Mouse (Mus musculus) urinary bladder, postnatal 14 days (tissue): Measurements from ENCODE around the gene Gpnmb.

Source experiments
- DNase-seq: peaks from one replicate; pipeline ENCODE4 v3.0.0; 2021; ENCODE audit warnings: low spot score

Gene Gpnmb

DNA sequence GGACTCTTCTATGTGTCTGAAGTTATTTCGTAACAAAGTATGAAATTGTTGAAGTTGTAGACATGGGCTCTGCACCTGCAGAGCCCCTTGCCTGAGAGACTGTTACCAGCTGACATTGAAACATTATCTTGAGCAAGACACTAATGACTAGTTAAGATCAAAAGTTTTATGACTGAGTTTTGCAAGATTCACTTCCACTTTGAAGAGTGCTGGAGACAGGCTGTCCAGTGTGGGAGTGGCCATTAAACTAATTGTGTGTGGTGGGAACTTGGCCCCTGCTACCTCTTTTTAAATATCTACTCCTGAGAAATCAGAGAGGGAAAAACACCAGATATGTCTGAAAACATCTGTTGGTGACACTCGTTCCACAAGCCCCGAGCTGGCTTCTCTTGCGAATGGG is 5.1 kb upstream of the Gpnmb start:
- no peak for DNase-seq

GRCm38 (mm10) chr6:49032783-49033182 is 3.6 kb upstream of the Gpnmb start:
- no peak for DNase-seq

DNA sequence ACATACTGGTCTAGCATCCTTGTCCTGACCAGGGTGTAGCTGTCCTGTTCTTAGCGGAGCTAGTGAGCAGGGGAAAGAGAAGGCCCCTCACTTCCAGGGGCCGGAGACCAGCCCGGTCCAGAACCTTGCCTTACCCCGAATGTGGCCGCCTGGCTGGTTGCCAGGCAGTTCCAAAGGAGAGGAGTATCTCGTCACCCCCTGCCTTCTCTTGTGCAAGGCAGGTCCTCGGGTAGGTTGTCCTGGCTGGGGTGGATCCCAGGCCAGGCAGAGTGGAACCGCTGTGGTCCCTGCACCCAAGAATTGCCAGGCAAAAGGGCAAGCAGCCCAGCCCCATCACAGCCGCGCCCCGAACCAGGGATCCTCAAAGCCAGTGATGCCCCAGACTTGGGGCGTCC is 919 bp downstream of the Gpnmb start:
- no peak for DNase-seq

DNA sequence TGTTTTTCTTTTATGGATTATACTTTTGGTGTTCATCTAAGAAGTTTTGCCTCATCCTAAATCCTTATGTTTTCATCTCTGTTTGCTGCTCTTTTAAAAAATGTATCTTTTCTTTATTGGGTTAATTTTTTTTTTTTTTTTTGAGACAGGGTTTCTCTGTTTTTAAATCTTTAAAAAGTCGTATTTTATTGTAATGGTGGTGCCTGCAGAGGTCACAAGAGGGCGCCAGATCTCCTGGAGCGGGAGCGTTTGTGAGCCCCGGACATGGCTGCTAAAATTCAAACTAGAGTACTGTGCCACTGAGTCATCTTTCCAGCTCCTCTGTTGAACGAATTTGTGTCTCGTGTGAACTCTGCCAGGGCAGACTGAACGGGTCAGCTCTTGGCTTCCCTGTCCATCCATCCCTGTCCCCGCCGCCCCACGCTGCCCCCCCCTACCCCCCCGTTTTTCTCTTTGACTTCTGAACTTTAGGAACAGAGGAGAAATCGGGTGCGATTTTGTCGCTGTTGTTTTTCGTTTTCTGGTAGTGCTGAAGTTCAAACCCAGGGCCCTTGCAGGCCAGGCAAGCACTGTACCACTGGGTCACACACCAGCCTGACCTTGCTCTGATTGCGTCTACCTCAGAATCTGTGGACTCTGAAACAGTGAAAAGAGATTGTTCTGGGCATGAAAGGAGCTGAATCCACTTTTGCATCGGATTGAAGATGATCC is 3.3 kb downstream of the Gpnmb start:
- DNase-seq, result peak; percentile 76

GRCm38 (mm10) chr6:49046502-49046901 is 10.2 kb downstream of the Gpnmb start:
- DNase-seq, result peak; percentile 24

GRCm38 (mm10) chr6:49046976-49047375 is 10.6 kb downstream of the Gpnmb start:
- DNase-seq, result no peak

DNA sequence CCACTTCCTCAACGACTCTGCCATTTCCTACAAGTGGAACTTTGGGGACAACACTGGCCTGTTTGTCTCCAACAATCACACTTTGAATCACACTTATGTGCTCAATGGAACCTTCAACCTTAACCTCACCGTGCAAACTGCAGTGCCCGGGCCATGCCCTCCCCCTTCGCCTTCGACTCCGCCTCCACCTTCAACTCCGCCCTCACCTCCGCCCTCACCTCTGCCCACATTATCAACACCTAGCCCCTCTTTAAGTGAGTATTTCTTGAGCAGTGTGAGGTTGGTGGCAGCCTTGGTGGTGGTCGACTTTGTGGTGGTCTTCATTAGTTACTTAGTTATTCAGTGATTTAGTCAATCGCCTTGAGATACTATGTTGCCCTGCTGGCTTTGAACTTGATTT is 11.5 kb downstream of the Gpnmb start:
- DNase-seq, result no peak

DNA sequence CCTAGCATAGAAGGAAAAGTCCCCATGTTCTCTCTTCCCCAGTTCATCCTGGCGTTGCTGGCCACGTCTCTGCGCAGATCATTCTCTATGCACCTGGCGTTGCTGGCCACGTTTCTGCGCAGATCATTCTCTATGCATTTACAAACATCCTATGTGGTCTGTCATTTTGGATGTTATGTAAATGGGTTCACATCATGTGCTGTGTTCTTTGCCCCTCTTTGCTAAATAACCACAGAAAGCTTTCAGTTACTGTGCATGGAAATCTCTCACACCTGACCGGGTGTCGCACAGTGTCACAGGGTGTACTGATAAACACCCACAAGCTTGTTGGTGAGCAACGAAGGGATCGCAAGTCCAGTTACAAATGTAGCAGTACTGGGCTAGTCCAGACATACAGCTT is 12.0 kb downstream of the Gpnmb start:
- DNase-seq, result no peak

DNA sequence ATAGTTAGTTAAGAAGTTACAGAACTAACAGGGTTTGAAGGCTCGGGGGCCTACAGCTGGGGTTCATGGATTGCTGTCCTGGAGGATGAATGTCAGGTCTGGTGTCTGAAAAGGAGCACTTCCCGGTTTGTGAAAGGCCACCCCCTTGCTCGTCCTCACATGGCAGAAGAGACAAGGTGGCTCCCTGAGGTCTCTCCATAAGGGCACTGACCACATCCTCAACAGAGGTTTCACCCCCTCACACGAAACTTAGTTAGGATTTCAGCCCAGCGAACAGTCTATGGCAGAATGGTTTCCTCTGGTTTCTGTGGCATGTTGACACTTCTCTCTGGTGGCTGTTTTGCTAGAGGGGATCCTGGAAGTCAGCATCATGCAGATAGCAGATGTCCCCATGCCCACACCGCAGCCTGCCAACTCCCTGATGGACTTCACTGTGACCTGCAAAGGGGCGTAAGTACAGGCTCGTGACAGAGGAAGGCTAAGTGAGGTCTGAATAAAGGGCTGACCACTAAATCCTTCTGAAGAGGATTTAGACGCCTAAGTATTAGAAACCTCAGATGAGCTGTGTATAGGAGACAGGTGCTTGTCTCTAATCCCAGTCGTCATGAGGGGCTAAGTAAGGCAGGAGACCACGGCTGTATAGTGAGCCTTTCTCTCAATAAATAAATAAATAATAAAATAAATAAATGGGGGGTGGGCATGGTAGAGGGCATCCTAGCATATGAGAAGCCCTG is 14.5 kb downstream of the Gpnmb start:
- no peak for DNase-seq

DNA sequence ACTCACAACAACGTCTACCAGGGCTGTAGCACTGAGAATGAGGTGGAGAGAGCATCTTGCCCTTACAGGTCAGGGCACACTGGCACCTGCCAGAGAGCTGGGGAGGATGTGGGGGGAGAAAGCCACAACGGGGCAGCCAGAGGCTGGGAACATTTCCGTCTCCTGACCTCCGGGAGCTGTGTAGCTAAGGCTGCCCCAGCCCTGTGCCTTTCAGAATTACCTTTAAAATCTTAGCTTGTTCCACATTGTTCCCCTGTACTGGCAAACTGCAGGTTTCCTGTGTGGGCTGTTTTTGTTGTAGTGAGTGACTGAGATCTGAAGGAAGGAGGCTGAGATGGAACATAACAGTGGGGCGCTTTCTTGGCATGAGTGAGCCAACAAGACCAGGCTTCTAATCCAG is 15.8 kb downstream of the Gpnmb start:
- DNase-seq, result no peak

DNA sequence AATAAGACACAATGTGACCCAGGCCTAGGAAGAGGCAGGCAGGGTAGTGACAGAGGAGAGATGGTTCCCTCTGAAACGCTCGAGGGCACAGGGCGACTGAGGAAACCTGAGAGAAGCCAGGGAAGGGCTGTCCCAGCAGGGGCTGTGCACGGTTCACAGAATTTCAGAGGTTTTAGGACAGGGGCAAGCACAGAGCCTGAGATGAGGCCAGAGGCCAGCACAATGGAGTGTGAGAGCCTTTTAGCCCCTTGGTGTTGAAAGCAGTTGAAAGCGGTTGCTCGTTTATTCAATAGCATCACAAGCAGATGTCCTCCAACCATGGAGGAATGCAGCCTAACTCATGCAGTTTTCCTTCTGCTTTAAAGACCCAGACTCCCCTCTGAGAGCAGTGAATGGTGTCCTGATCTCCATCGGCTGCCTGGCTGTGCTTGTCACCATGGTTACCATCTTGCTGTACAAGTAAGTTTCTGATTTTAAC is 18.9 kb downstream of the Gpnmb start:
- DNase-seq, result no peak

- DNase-seq, result no peak
Measured at GRCm38 (mm10) chr6:49056009-49056408, 19.7 kb downstream of the Gpnmb start.

- DNase-seq, result peak; percentile 75
Measured at GRCm38 (mm10) chr6:49057053-49058021, 21.0 kb downstream of the Gpnmb start.

- DNase-seq, result no peak
Measured at GRCm38 (mm10) chr6:49068361-49068760, 32.0 kb downstream of the Gpnmb start.

- DNase-seq, result peak; percentile 96
Measured at GRCm38 (mm10) chr6:49073304-49074116, 37.2 kb downstream of the Gpnmb start, which contains the start of gene Malsu1. Malsu1 (plus strand) TSS chr6:49073795.

- no peak for DNase-seq
Measured at GRCm38 (mm10) chr6:49074117-49074490, 37.8 kb downstream of the Gpnmb start.

- DNase-seq, result no peak
Measured at GRCm38 (mm10) chr6:49077894-49078293, 41.5 kb downstream of the Gpnmb start.

GRCm38 (mm10) chr6:49079313-49079712 is 43.0 kb downstream of the Gpnmb start:
- DNase-seq, result no peak

GRCm38 (mm10) chr6:49083008-49083407 is 46.7 kb downstream of the Gpnmb start:
- DNase-seq, result no peak

DNA sequence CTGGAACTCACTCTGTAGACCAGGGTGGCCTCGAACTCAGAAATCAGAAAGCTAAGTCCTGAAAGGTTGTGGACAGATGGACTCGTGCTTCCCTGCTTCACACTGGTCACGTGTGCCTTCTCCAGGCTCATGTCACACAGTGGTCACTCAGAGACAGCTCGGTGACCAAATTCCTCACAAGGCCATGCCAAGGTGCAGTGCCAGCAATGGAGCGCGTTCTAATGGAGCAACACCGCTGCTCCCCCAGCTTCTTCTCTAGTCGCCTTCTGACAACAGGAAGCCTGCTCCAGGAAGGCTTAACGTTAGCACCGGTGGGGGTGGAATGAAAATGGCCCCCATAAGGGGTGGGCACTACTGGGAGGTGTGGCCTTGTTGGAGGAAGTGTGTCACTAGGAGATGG is 58.6 kb downstream of the Gpnmb start:
- no peak for DNase-seq

GRCm38 (mm10) chr6:49096421-49096820 is 60.1 kb downstream of the Gpnmb start:
- peak; percentile 73 for DNase-seq
